Mouse (Mus musculus) liver, adult 2 months (tissue): ENCODE measurements around the gene B230118H07Rik.

ENCODE experiments used
- CTCF ChIP-seq: fragments of 200-500 bp; IDR thresholded peaks from 2 replicates; pipeline ENCODE4 v1.5.1; 2011; ENCODE audit warnings: low read depth, low read length, control low read depth
- POLR2A ChIP-seq: fragments of 200-500 bp; IDR thresholded peaks from 2 replicates; pipeline ENCODE4 v1.6.1; 2011; ENCODE audit warnings: low read length, control low read depth; ENCODE audit not compliant: insufficient read depth; ENCODE audit errors: extremely low read depth

GRCm38 (mm10) chr2:101559431-101559830 lies 89.9 kb downstream of the B230118H07Rik start:
- TF ChIP-seq CTCF: no peak
- TF ChIP-seq POLR2A: no peak
